Mouse (Mus musculus): Measurements from ENCODE around the gene Vav1. TPM values are rescaled to one million over a fixed set of nuclear protein-coding genes. Genes with fewer than 3 reads are reported as not detected.

Vav1 gene
- polyA plus RNA-seq (2015; fragmentation: Nextera tagmentation; extraction: Ambion mirVana), result 1.7 and 1.8 TPM in 2 replicates

- 73% methylated on average over 25 of the region's 26 CpGs for WGBS
- H3K27me3 ChIP-seq, result peaks cover 8% of the 10 kb centered on the region
- no peak for ATAC-seq (ENCODE audit: low FRiP score, low read depth)
- H3K4me3 ChIP-seq, result no peak within 1 kb of the TSS
- no peak within 1 kb of the TSS for H3K27ac ChIP-seq (replicated peaks)
- H3K9me3 ChIP-seq, result no peaks in the 10 kb centered on the region
- no peak within 1 kb of the TSS for H3K4me2 ChIP-seq
- H3K36me3 ChIP-seq, result no peaks in the 10 kb centered on the region
- H3K4me1 ChIP-seq (replicated peaks), result peaks cover 26% of the 10 kb centered on the region
- H3K9ac ChIP-seq, result no peak within 1 kb of the TSS
These were observed at the start of gene Vav1 for GRCm38 (mm10) chr17:57278943-57279590. Vav1 (plus strand) TSS chr17:57279100.

DNA sequence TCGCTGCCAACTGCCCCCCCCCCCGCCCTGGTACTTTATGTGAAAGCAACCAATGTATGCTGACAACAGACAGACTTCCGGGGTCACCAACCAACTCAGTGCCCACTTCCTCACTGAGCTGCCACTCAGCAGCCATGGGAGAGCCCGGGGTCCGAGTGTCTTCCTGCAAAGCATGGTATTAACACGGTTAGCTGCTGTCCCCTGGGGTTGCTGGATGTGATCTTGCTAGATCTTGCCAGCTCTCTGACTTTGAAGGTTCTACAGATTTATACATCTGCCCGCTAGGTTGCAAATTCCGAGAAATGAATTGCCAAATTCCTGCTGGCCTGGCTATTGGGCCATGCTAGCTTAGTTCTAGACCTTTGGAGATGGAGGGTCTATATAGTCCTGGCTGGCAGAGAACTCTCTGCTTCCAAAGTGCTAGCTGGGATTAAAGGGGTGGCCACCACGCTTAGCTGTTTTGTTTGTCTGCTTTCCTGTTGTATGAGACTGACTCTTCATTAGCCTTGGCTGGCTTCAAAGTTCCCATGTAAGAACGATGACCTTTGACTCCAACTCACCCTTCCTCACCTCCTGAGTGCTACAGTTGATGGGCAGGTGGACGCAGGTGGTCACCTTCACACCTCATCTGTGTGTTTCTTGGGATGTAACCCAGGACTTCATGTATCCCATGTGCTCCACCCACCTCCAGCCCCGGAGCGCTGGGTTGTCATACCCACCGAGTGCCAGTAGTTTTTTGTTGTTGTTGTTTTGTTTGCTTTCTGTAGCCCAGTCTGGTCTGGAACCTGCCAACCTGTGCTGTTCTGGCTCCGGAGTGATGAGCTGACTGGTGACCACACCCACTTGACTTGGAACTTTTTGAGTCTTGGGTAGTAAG lies 48.8 kb upstream of the Vav1 start:
- H3K4me1 ChIP-seq (replicated peaks), result no peaks in the 10 kb centered on the region
- no peaks in the 10 kb centered on the region for H3K9me3 ChIP-seq
- no peak for ATAC-seq (ENCODE audit: low FRiP score, low read depth)
- WGBS, result 79% methylated on average over 15 of the region's 15 CpGs
- no peaks in the 10 kb centered on the region for H3K36me3 ChIP-seq
- H3K27me3 ChIP-seq, result no peaks in the 10 kb centered on the region
- no peak overlapping the region for H3K9ac ChIP-seq
- no peak overlapping the region for H3K4me2 ChIP-seq
- no peak overlapping the region for H3K27ac ChIP-seq (replicated peaks)
- no peak overlapping the region for H3K4me3 ChIP-seq

DNA sequence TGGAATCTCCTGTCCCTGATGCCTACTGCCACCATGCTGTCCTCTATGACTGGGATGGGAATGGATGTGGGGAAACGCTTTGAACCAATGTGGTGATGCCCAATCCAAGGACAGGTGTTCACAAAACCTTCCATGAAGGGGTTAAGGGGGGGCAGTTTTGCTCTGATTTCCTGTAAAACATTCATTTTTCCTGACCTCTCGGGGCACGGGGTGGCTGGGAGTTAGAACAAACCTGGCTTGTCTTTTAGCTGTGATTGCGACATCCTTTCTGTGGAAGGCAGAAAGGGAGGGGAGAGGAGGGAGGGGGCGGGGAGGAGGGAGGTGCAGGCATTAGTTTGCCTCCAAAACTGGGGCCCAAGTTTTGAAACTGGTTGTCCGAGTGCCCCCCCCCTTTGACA lies 48.2 kb upstream of the Vav1 start:
- Histone ChIP-seq H3K27ac (replicated peaks) (no peak overlapping the region), H3K9ac (no peak overlapping the region), H3K4me2 (no peak overlapping the region), H3K9me3 (no peaks in the 10 kb centered on the region), H3K36me3 (no peaks in the 10 kb centered on the region), H3K4me3 (no peak overlapping the region), H3K4me1 (replicated peaks) (no peaks in the 10 kb centered on the region), H3K27me3 (no peaks in the 10 kb centered on the region)
- no peak for ATAC-seq (ENCODE audit: low FRiP score, low read depth)
- WGBS, result 80% methylated on average over 6 of the region's 6 CpGs

- no peaks in the 10 kb centered on the region for H3K4me1 ChIP-seq (replicated peaks)
- no peaks in the 10 kb centered on the region for H3K27me3 ChIP-seq
- no peak overlapping the region for H3K27ac ChIP-seq (replicated peaks)
- ATAC-seq (ENCODE audit: low FRiP score, low read depth), result no peak
- no peak overlapping the region for H3K4me3 ChIP-seq
- H3K9ac ChIP-seq, result no peak overlapping the region
- H3K9me3 ChIP-seq, result no peaks in the 10 kb centered on the region
- H3K36me3 ChIP-seq, result no peaks in the 10 kb centered on the region
- no peak overlapping the region for H3K4me2 ChIP-seq
These were observed 47.6 kb upstream of the Vav1 start for GRCm38 (mm10) chr17:57231321-57231771.

GRCm38 (mm10) chr17:57232200-57232599 lies 46.7 kb upstream of the Vav1 start:
- Histone ChIP-seq H3K27ac (replicated peaks) (no peak overlapping the region), H3K36me3 (no peaks in the 10 kb centered on the region), H3K4me2 (no peak overlapping the region), H3K9ac (no peak overlapping the region), H3K9me3 (no peaks in the 10 kb centered on the region), H3K4me1 (replicated peaks) (no peaks in the 10 kb centered on the region), H3K27me3 (no peaks in the 10 kb centered on the region), H3K4me3 (no peak overlapping the region)
- no peak for ATAC-seq (ENCODE audit: low FRiP score, low read depth)
- WGBS, result 79% methylated on average over 1 of the region's 1 CpGs

- no peak for ATAC-seq (ENCODE audit: low FRiP score, low read depth)
- H3K4me1 ChIP-seq (replicated peaks), result no peaks in the 10 kb centered on the region
- H3K4me2 ChIP-seq, result no peak overlapping the region
- no peaks in the 10 kb centered on the region for H3K27me3 ChIP-seq
- H3K9me3 ChIP-seq, result no peaks in the 10 kb centered on the region
- 54% methylated on average over 7 of the region's 7 CpGs for WGBS
- H3K9ac ChIP-seq, result no peak overlapping the region
- no peak overlapping the region for H3K27ac ChIP-seq (replicated peaks)
- peaks cover 5% of the 10 kb centered on the region; the same call in 1 of the 2 replicates for H3K36me3 ChIP-seq
- H3K4me3 ChIP-seq, result no peak overlapping the region
These were observed 45.9 kb upstream of the Vav1 start for GRCm38 (mm10) chr17:57233038-57233437.

GRCm38 (mm10) chr17:57234254-57234928 lies 44.5 kb upstream of the Vav1 start:
- no peaks in the 10 kb centered on the region for H3K27me3 ChIP-seq
- no peak overlapping the region for H3K9ac ChIP-seq
- no peaks in the 10 kb centered on the region for H3K9me3 ChIP-seq
- peaks cover 7% of the 10 kb centered on the region; the same call in 1 of the 2 replicates for H3K36me3 ChIP-seq
- no peaks in the 10 kb centered on the region for H3K4me1 ChIP-seq (replicated peaks)
- H3K4me2 ChIP-seq, result no peak overlapping the region
- ATAC-seq (ENCODE audit: low FRiP score, low read depth), result no peak
- no peak overlapping the region for H3K4me3 ChIP-seq
- 85% methylated on average over 12 of the region's 12 CpGs for WGBS
- H3K27ac ChIP-seq (replicated peaks), result no peak overlapping the region

- Histone ChIP-seq H3K27me3 (no peaks in the 10 kb centered on the region), H3K27ac (replicated peaks) (no peak overlapping the region), H3K9me3 (no peaks in the 10 kb centered on the region), H3K4me2 (no peak overlapping the region), H3K36me3 (peaks cover 7% of the 10 kb centered on the region; the same call in 1 of the 2 replicates), H3K4me1 (replicated peaks) (no peaks in the 10 kb centered on the region), H3K9ac (no peak overlapping the region), H3K4me3 (no peak overlapping the region)
- ATAC-seq (ENCODE audit: low FRiP score, low read depth), result no peak
- 94% methylated on average over 5 of the region's 5 CpGs for WGBS
These were observed 43.1 kb upstream of the Vav1 start for GRCm38 (mm10) chr17:57235803-57236202.

GRCm38 (mm10) chr17:57237181-57237580 lies 41.7 kb upstream of the Vav1 start:
- 95% methylated on average over 9 of the region's 9 CpGs for WGBS
- Histone ChIP-seq H3K9me3 (no peaks in the 10 kb centered on the region), H3K36me3 (peaks cover 15% of the 10 kb centered on the region)

DNA sequence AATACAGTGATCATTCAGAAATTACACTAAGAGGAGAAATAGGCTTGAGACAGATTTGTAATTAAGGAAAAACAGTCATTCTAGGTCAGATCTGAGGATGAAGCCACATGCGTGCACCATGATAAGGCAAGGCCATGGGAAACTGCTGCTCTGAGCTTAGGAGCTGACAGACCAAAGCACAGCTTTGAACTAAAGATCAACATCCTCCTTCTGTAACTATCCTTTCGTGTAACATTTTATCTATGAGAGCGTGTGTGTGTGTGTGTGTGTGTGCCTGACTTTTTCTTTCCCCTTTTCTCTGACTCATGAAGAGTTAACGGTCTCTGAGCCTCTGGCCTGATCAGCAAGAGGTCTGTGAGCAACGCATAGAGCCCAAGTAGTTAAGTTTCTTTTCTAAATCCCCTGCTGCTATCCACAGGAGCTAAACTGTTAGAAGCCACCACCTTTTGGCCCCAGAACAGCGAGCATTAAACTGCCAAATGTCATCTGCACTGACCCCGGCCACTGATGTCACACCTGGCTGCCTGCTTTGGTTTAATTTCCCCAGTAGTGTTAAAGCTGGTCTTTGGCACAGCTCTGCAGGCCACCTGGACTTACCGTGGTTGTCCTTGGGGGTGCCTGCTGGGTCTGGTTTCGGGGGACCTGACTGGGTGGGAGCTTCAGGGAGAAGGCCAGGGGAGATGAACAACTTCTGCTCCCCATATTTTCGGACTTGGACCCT lies 35.1 kb upstream of the Vav1 start:
- Histone ChIP-seq H3K4me3 (no peak overlapping the region), H3K9me3 (no peaks in the 10 kb centered on the region), H3K4me2 (no peak overlapping the region), H3K27me3 (no peaks in the 10 kb centered on the region), H3K4me1 (replicated peaks) (peaks cover 18% of the 10 kb centered on the region), H3K9ac (no peak overlapping the region), H3K36me3 (peaks cover 8% of the 10 kb centered on the region), H3K27ac (replicated peaks) (no peak overlapping the region)
- no peak for ATAC-seq (ENCODE audit: low FRiP score, low read depth)
- WGBS, result 82% methylated on average over 10 of the region's 10 CpGs

More at GRCm38 (mm10) chr17:57237181-57237580, 41.7 kb upstream of the Vav1 start:
- no peak overlapping the region for H3K27ac ChIP-seq (replicated peaks)
- no peaks in the 10 kb centered on the region for H3K4me1 ChIP-seq (replicated peaks)
- 0 out of 2 replicates have a peak, but pooled peaks have one; percentile 28 for ATAC-seq (ENCODE audit: low FRiP score, low read depth)
- no peaks in the 10 kb centered on the region for H3K27me3 ChIP-seq
- H3K9ac ChIP-seq, result no peak overlapping the region
- no peak overlapping the region for H3K4me2 ChIP-seq
- no peak overlapping the region for H3K4me3 ChIP-seq

- Histone ChIP-seq H3K4me3 (no peak overlapping the region), H3K4me1 (replicated peaks) (peaks cover 34% of the 10 kb centered on the region), H3K27ac (replicated peaks) (no peak overlapping the region), H3K27me3 (no peaks in the 10 kb centered on the region), H3K36me3 (peaks cover 8% of the 10 kb centered on the region), H3K4me2 (no peak overlapping the region), H3K9ac (no peak overlapping the region), H3K9me3 (no peaks in the 10 kb centered on the region)
- 96% methylated on average over 10 of the region's 10 CpGs for WGBS
- ATAC-seq (ENCODE audit: low FRiP score, low read depth), result no peak
These were observed 33.5 kb upstream of the Vav1 start for GRCm38 (mm10) chr17:57245311-57245929.
